Mouse (Mus musculus) heart, embryonic 13.5 days (tissue): ENCODE measurements around the gene Srgap2. TPM values are rescaled to one million over a fixed set of nuclear protein-coding genes. Genes with fewer than 3 reads are reported as not detected.
A peak's percentile ranks its signal among the peaks of the same experiment; 100 is the strongest.
"Not testable (repeated sequence)": the region's sequence is repeated elsewhere in the genome, so short reads cannot be mapped to it uniquely, and the experiment has no call there.

ENCODE experiments used
- ATAC-seq: fragments of 200-750 bp; cut with Nextera tagmentation; 2 replicates; pipeline ENCODE4 v1.8.0; 2017; ENCODE audit warnings: moderate TSS enrichment; ENCODE audit not compliant: insufficient number of reproducible peaks, low FRiP score, low TSS enrichment; ENCODE audit errors: extremely low read depth
- H3K27ac ChIP-seq: fragments of 300-500 bp; sonication (generic); replicated peaks from 2 replicates; pipeline ENCODE4 v1.5.1; 2015; ENCODE audit warnings: moderate library complexity, mild to moderate bottlenecking, inconsistent platforms
- H3K27me3 ChIP-seq: fragments of 300-500 bp; sonication (generic); replicated peaks from 2 replicates; pipeline ENCODE4 v1.6.1; 2015; ENCODE audit warnings: mild to moderate bottlenecking, inconsistent platforms
- H3K36me3 ChIP-seq: fragments of 300-500 bp; sonication (generic); 2 replicates; pipeline ENCODE4 v1.6.1; 2015; ENCODE audit warnings: mild to moderate bottlenecking, inconsistent platforms
- H3K4me1 ChIP-seq: fragments of 300-500 bp; sonication (generic); 2 replicates; pipeline ENCODE4 v1.6.1; 2015; ENCODE audit warnings: inconsistent platforms
- H3K4me2 ChIP-seq: fragments of 300-500 bp; sonication (generic); 2 replicates; pipeline ENCODE4 v1.6.1; 2015; ENCODE audit warnings: inconsistent platforms, mild to moderate bottlenecking, moderate library complexity
- H3K4me3 ChIP-seq: fragments of 300-500 bp; sonication (generic); 2 replicates; pipeline ENCODE4 v1.5.1; 2015; ENCODE audit warnings: moderate library complexity, mild to moderate bottlenecking, inconsistent platforms
- H3K9ac ChIP-seq: fragments of 300-500 bp; sonication (generic); 2 replicates; pipeline ENCODE4 v1.6.1; 2015; ENCODE audit warnings: inconsistent platforms, mild to moderate bottlenecking, moderate library complexity
- H3K9me3 ChIP-seq: fragments of 300-500 bp; sonication (generic); 2 replicates; pipeline ENCODE4 v1.6.1; 2016; ENCODE audit warnings: inconsistent platforms
- WGBS: fragments of 180-500 bp; shearing (Covaris S2); methylation state at CpG from one replicate; pipeline ENCODE4 v1.1.7; 2015; ENCODE audit warnings: mixed read lengths; 5-methylcytosine and 5-hydroxymethylcytosine counted together
- polyA plus RNA-seq: library from polyadenylated mRNA; unstranded; fragments of >200 nt; fragmentation: Nextera tagmentation; extraction: Ambion mirVana; gene quantifications from 2 replicates; pipeline ENCODE4 v1.2.1, GENCODE M21; 2015

Srgap2 gene
- polyA plus RNA-seq, 1 experiment from 2014 or later = 13.2 TPM

DNA sequence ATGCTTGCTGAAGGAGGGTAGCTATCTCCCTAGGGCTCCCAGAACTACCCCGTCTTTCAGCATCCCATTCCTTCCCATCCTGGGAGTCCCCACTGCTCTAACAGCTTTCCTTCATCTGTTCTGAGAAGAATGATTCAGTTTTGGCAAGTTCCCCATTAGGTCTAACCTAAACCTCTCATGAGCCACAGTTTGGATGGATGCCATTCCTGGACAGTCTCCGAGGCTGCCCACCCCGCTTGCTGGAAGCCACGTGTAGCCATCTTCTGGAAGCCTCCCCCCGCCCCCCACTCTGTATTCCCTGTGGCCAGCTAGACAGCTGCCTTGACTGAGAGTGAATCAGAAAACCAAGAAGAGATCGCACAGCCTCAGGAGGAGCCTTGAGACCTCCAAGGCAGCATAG lies 269.9 kb downstream of the Srgap2 start:
- Histone ChIP-seq H3K36me3 (peaks cover 12% of the 10 kb centered on the region), H3K9me3 (no peaks in the 10 kb centered on the region), H3K9ac (no peak overlapping the region), H3K4me1 (peaks cover 3% of the 10 kb centered on the region), H3K27me3 (peaks cover 20% of the 10 kb centered on the region), H3K4me3 (no peak overlapping the region), H3K27ac (no peak overlapping the region), H3K4me2 (no peak overlapping the region)
- 75% methylated on average over 6 of the region's 6 CpGs for WGBS
- no peak for ATAC-seq

DNA sequence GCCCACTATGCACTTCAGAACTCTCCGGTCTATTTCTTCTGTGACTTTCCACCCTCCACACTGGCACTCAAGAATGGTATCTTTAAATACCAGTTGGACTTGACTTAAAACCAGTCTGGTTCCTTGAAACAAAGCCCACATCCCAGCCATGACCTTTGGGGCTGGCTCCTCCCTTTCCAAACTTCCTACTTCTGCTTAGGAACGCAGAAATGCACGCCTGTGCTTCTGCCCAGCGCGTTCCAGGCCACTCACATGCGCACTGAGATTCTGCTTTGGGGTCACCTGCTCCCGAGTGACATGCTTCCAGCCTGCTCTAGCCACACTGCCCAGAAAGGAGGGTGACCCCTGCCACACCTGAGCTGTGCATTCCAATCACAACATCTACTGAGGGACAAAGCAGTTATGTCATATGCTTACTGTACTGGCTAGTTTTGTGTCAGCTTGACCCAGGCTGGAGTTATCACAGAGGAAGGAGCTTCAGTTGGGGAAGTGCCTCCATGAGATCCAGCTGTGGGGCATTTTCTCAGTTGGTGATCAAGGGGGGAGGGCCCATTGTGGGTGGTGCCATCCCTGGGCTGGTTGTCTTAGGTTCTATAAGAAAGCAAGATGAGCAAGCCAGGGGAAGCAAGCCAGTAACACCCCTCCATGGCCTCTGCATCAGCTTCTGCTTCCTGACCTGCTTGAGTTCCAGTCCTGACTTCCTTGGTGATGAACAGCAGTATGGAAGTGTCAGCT lies 274.5 kb downstream of the Srgap2 start:
- not testable (repeated sequence) for H3K9ac ChIP-seq, H3K4me3 ChIP-seq, H3K27me3 ChIP-seq, H3K27ac ChIP-seq, H3K4me2 ChIP-seq, ATAC-seq, H3K9me3 ChIP-seq
- Histone ChIP-seq H3K4me1 (peaks cover 29% of the 10 kb centered on the region), H3K36me3 (peaks cover 12% of the 10 kb centered on the region)
- WGBS = 76% methylated on average over 7 of the region's 7 CpGs

GRCm38 (mm10) chr1:131246433-131247395 lies 280.4 kb downstream of the Srgap2 start:
- Histone ChIP-seq H3K4me3 (peak overlapping the region; percentile 85), H3K36me3 (no peaks in the 10 kb centered on the region), H3K4me2 (peak overlapping the region; percentile 97), H3K4me1 (peaks cover 65% of the 10 kb centered on the region), H3K27me3 (peaks cover 35% of the 10 kb centered on the region), H3K27ac (peak overlapping the region; percentile 65), H3K9ac (peak overlapping the region; percentile 71), H3K9me3 (no peaks in the 10 kb centered on the region)
- ATAC-seq = peak; percentile 27; the same call in 1 of the 2 replicates
- WGBS = under 1% methylated on average over 7 of the region's 7 CpGs

DNA sequence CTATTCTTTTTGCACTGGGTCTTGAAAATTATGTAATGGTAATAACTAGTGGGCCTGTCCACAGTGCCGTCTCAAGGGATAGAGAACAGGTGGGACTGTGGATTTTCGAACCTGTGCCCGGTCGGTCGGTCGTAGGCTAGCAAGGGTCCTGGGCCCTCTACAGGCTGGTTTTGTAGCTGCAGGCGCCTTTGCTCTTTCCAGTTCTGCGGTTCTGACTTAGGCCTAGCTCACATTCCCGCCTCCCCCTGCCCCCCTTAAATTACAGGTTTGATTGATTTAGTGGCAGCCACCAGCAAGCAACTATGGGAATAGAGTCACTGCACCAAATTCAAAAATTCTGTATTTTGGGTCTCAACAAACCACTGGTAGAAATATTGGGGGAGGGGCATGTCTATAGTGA lies 281.2 kb downstream of the Srgap2 start:
- peaks cover 60% of the 10 kb centered on the region for H3K4me1 ChIP-seq
- H3K9ac ChIP-seq = peak overlapping the region; percentile 71; the same call in 1 of the 2 replicates
- ATAC-seq = no peak
- no peaks in the 10 kb centered on the region for H3K36me3 ChIP-seq
- H3K4me2 ChIP-seq = peak overlapping the region; percentile 97
- peak overlapping the region; percentile 85 for H3K4me3 ChIP-seq
- H3K9me3 ChIP-seq = no peaks in the 10 kb centered on the region
- H3K27ac ChIP-seq = peak overlapping the region; percentile 65
- peaks cover 43% of the 10 kb centered on the region for H3K27me3 ChIP-seq
- WGBS = 7% methylated on average over 9 of the region's 9 CpGs

DNA sequence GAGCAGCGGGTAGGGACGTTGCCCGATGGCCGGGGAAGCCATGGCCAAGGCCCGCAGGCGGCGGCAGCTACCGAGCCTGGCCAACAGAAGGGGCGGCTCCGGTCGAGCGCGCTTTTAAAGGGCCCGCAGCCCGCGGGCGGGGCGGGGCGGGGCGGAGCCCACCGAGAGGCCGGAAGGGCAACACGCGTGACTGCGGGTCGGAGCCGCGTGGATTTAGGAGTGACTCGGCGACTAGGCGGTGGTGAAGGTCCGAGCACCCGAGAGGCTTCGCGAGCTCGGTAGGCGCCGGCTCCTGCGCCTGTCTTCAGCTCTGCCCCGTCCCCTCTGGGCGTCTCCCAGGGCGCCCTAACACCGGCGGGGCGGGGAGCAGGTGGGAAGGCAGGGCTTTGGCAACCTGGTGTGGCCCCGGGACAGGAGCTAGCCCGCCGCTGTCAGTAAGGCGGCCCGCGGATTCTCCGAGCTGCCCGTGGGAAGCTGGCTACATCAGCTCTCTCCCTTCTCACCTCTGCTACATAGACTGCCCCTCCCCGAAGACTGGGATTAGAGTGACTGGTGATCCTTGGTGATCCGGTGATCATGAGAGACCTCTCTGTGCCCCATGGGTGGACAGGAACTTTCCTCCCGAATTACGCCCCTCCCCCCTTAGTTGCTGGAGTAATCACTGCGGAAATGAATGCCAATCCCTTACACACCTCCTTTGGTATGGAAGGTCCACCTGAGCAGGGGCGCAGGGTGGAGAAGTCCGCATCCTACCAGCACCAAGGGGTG lies 281.9 kb downstream of the Srgap2 start, which contains the start of gene Rassf5:
Gene Rassf5, minus strand, starts transcription at position 170 of the 768 bp plus-strand sequence.
- peak within 1 kb of the TSS; percentile 85 for H3K4me3 ChIP-seq
- H3K27me3 ChIP-seq = peaks cover 47% of the 10 kb centered on the region
- H3K36me3 ChIP-seq = no peaks in the 10 kb centered on the region
- H3K9ac ChIP-seq = peak within 1 kb of the TSS; percentile 93
- peaks cover 59% of the 10 kb centered on the region for H3K4me1 ChIP-seq
- H3K9me3 ChIP-seq = no peaks in the 10 kb centered on the region
- H3K27ac ChIP-seq = peak within 1 kb of the TSS; percentile 65
- ATAC-seq = peak; percentile 22; the same call in 1 of the 2 replicates
- peak within 1 kb of the TSS; percentile 97 for H3K4me2 ChIP-seq
- whole genome bisulfite sequencing = 1% methylated on average over 60 of the region's 60 CpGs

DNA sequence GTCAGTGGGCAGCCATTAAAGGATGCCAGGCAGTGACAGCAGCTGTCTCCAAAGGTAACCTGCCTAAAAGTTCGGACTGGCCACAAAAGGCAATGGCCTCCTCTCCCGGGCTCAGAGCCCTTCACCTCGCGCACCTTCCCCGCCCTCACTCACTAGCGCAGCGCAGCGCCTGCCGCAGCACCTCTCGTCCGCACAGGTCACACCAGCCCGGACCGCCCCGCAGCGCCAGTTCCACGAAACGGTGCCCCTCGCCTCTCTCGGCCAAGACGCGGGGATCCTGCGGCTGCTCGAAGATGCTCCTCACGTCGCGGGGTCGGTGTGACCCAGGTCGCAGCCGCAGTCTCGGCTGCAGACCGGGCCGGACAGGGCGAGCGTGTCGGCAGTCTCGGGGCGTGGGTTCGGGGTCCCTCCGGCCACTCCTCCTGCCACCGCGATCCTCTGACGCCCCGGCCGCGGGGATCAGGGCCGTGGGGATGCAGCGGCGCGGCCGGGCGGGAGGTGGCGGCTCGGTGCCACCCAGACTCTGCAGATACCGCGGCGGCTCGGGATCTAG lies 282.5 kb downstream of the Srgap2 start:
- ATAC-seq = no peak
- WGBS = 2% methylated on average over 57 of the region's 57 CpGs

GRCm38 (mm10) chr1:131242956-131243355 lies 284.2 kb downstream of the Srgap2 start:
- H3K4me1 ChIP-seq = peaks cover 74% of the 10 kb centered on the region
- no peak overlapping the region for H3K27ac ChIP-seq
- H3K27me3 ChIP-seq = peaks cover 44% of the 10 kb centered on the region
- WGBS = 50% methylated on average over 6 of the region's 6 CpGs
- no peaks in the 10 kb centered on the region for H3K36me3 ChIP-seq
- 0 out of 2 replicates have a peak overlapping the region, but pooled peaks have one; percentile 16 for H3K9ac ChIP-seq
- no peak overlapping the region for H3K4me2 ChIP-seq
- ATAC-seq = no peak
- no peaks in the 10 kb centered on the region for H3K9me3 ChIP-seq
- no peak overlapping the region for H3K4me3 ChIP-seq

More for the DNA sequence above, 282.5 kb downstream of the Srgap2 start:
- peak overlapping the region; percentile 93 for H3K9ac ChIP-seq
- H3K4me1 ChIP-seq = peaks cover 59% of the 10 kb centered on the region
- peak overlapping the region; percentile 85 for H3K4me3 ChIP-seq
- peak overlapping the region; percentile 97 for H3K4me2 ChIP-seq
- peak overlapping the region; percentile 24; the same call in 1 of the 2 replicates for H3K27ac ChIP-seq
- peaks cover 48% of the 10 kb centered on the region for H3K27me3 ChIP-seq
- no peaks in the 10 kb centered on the region for H3K36me3 ChIP-seq
- H3K9me3 ChIP-seq = no peaks in the 10 kb centered on the region

DNA sequence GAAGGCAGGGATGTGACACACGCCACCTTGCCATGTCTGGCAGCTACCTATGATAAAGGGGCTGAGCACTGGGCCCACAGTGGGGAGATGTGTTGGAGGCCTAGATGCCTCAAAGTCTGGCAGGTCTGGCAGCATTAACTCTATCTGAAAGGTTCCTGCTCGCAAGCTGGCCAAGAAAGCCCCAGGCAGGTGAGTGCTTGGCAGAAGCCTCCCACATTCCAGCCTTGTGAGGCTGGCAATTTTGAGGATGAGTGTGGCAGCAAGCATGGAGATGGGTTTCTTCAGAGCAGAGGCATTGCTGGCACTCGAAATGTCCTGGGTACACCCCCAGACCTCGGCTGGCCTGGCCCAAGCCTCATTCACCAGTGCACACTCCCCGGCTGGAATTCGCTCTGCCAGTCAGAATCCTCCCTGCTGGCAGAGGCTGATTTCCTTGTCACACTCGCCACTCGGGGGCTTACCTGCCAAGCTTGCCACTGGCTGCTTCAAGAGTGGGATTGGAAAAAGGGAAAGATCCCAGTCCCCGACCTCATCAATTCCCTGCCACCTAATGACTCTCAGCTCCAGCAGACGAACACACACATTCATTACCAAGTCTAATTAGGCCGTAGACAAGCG lies 287.5 kb downstream of the Srgap2 start:
- Histone ChIP-seq H3K27ac (peak overlapping the region; percentile 13), H3K9me3 (no peaks in the 10 kb centered on the region), H3K4me1 (peaks cover 65% of the 10 kb centered on the region), H3K9ac (0 out of 2 replicates have a peak overlapping the region, but pooled peaks have one; percentile 21), H3K4me2 (no peak overlapping the region), H3K27me3 (peaks cover 39% of the 10 kb centered on the region), H3K4me3 (no peak overlapping the region), H3K36me3 (no peaks in the 10 kb centered on the region)
- ATAC-seq = no peak; the same call in 1 of the 2 replicates
- 69% methylated on average over 12 of the region's 12 CpGs for WGBS

DNA sequence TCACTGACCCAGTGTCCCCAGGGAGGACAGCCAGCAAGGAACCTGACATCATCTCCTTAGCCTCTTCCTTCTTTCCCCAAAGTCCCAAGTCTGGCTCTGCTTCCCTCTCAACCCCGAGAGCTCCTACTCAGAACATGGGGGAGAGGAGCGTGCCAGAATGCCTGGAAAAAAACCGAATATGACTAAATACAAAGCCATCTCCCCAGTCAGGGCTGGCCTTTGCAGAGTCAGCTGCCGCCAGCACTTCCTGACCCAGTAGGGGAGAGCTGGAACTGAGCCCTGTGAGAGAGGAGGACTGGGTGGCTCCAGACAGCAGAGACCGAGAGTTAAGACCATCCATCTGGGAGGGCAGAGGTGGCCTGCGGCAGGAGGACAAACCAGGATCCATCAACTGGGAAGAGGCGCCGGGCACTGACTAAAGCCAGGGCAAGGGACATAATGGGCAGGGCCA lies 288.2 kb downstream of the Srgap2 start:
- peak overlapping the region; percentile 13 for H3K27ac ChIP-seq
- H3K27me3 ChIP-seq = peaks cover 31% of the 10 kb centered on the region
- no peak overlapping the region for H3K9ac ChIP-seq
- H3K4me2 ChIP-seq = no peak overlapping the region
- H3K4me1 ChIP-seq = peaks cover 66% of the 10 kb centered on the region
- H3K36me3 ChIP-seq = no peaks in the 10 kb centered on the region
- 40% methylated on average over 8 of the region's 8 CpGs for WGBS
- no peaks in the 10 kb centered on the region for H3K9me3 ChIP-seq
- no peak; the same call in 1 of the 2 replicates for ATAC-seq
- H3K4me3 ChIP-seq = no peak overlapping the region

DNA sequence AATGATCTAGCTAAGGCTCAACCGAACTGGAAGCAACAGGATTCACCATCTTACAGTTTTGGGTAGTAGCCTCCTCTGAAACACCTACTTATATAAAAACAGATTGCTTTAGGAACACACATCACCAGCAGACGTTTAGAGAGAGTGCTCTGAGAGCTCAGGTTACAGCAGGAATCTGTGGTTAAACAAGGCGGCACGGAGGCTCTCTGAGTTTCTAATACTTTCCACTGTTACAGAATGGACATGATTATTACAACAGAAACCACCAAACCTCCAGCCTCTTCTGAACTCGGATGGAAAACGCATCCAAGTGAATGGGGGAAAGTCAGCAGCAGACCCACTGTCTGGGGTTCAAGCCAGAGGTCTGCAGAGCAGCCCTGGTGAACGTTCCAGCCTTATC lies 291.1 kb downstream of the Srgap2 start:
- 42% methylated on average over 7 of the region's 7 CpGs for WGBS
- ATAC-seq = no peak

More for the DNA sequence above, 291.1 kb downstream of the Srgap2 start:
- peaks cover 77% of the 10 kb centered on the region for H3K4me1 ChIP-seq
- no peaks in the 10 kb centered on the region for H3K9me3 ChIP-seq
- no peak overlapping the region for H3K4me2 ChIP-seq
- peak overlapping the region; percentile 13; the same call in 1 of the 2 replicates for H3K27ac ChIP-seq
- no peaks in the 10 kb centered on the region for H3K36me3 ChIP-seq
- peaks cover 7% of the 10 kb centered on the region; the same call in 1 of the 2 replicates for H3K27me3 ChIP-seq
- H3K4me3 ChIP-seq = no peak overlapping the region
- H3K9ac ChIP-seq = peak overlapping the region; percentile 33; the same call in 1 of the 2 replicates
